Mouse (Mus musculus) forebrain, embryonic 12.5 days (tissue): ENCODE data around the gene Ccnjl. TPM values are rescaled to one million over a fixed set of nuclear protein-coding genes. Genes with fewer than 3 reads are reported as not detected.
A peak's percentile ranks its signal among the peaks of the same experiment; 100 is the strongest.

ENCODE experiments used
- ATAC-seq: fragments of 200-750 bp; cut with Nextera tagmentation; 2 replicates; pipeline ENCODE4 v1.8.0; 2017; ENCODE audit warnings: moderate TSS enrichment; ENCODE audit not compliant: low FRiP score
- H3K27ac ChIP-seq: fragments of 300-500 bp; sonication (generic); 2 replicates; pipeline ENCODE4 v1.5.1; 2016; ENCODE audit warnings: mild to moderate bottlenecking
- H3K27me3 ChIP-seq: fragments of 300-500 bp; sonication (generic); 2 replicates; pipeline ENCODE4 v1.6.1; 2016; ENCODE audit warnings: mild to moderate bottlenecking
- H3K36me3 ChIP-seq: fragments of 300-500 bp; sonication (generic); replicated peaks from 2 replicates; pipeline ENCODE4 v1.6.1; 2016; ENCODE audit warnings: mild to moderate bottlenecking
- H3K4me1 ChIP-seq: fragments of 300-500 bp; sonication (generic); 2 replicates; pipeline ENCODE4 v1.6.1; 2016
- H3K4me2 ChIP-seq: fragments of 300-500 bp; sonication (generic); 2 replicates; pipeline ENCODE4 v1.6.1; 2016; ENCODE audit warnings: mild to moderate bottlenecking, moderate library complexity
- H3K4me3 ChIP-seq: fragments of 300-500 bp; sonication (generic); replicated peaks from 2 replicates; pipeline ENCODE4 v1.5.1; 2016; ENCODE audit warnings: mild to moderate bottlenecking
- H3K9ac ChIP-seq: fragments of 300-500 bp; sonication (generic); 2 replicates; pipeline ENCODE4 v1.6.1; 2016; ENCODE audit warnings: mild to moderate bottlenecking
- H3K9me3 ChIP-seq: fragments of 300-500 bp; sonication (generic); 2 replicates; pipeline ENCODE4 v1.6.1; 2016
- WGBS: fragments of 180-500 bp; shearing (Covaris S2); methylation state at CpG from one replicate; pipeline ENCODE4 v1.1.7; 2016; 5-methylcytosine and 5-hydroxymethylcytosine counted together
- polyA plus RNA-seq: library from polyadenylated mRNA; unstranded; fragments of >200 nt; fragmentation: Nextera tagmentation; extraction: Ambion mirVana; gene quantifications from 2 replicates; pipeline ENCODE4 v1.2.1, GENCODE M21; 2016

The Ccnjl gene
- polyA plus RNA-seq, 1 experiment from 2014 or later = 22.1 TPM

GRCm38 (mm10) chr11:43612834-43613488 is 84.4 kb downstream of the Ccnjl start:
- H3K4me3 ChIP-seq = no peak overlapping the region
- H3K4me2 ChIP-seq = no peak overlapping the region
- 24% methylated on average over 12 of the region's 12 CpGs for WGBS
- H3K27me3 ChIP-seq = no peaks in the 10 kb centered on the region
- peak overlapping the region; percentile 65; the same call in 1 of the 2 replicates for H3K27ac ChIP-seq
- no peaks in the 10 kb centered on the region for H3K36me3 ChIP-seq
- no peaks in the 10 kb centered on the region for H3K9me3 ChIP-seq
- no peak overlapping the region; the same call in 1 of the 2 replicates for H3K9ac ChIP-seq
- peaks cover 17% of the 10 kb centered on the region for H3K4me1 ChIP-seq
- ATAC-seq = peak; percentile 89

GRCm38 (mm10) chr11:43617924-43618323 is 89.3 kb downstream of the Ccnjl start:
- no peak overlapping the region for H3K9ac ChIP-seq
- H3K4me1 ChIP-seq = peaks cover 11% of the 10 kb centered on the region
- H3K27ac ChIP-seq = peak overlapping the region; percentile 57
- H3K4me3 ChIP-seq = no peak overlapping the region
- no peak for ATAC-seq
- no peaks in the 10 kb centered on the region for H3K27me3 ChIP-seq
- 53% methylated on average over 5 of the region's 5 CpGs for WGBS
- H3K9me3 ChIP-seq = no peaks in the 10 kb centered on the region
- H3K36me3 ChIP-seq = no peaks in the 10 kb centered on the region
- H3K4me2 ChIP-seq = no peak overlapping the region

- H3K4me2 ChIP-seq = no peak overlapping the region
- no peak overlapping the region for H3K4me3 ChIP-seq
- no peak overlapping the region for H3K9ac ChIP-seq
- H3K4me1 ChIP-seq = peaks cover 11% of the 10 kb centered on the region; the same call in 1 of the 2 replicates
- peak overlapping the region; percentile 57 for H3K27ac ChIP-seq
- no peaks in the 10 kb centered on the region for H3K36me3 ChIP-seq
- no peak for ATAC-seq
- WGBS = 57% methylated on average over 7 of the region's 7 CpGs
- no peaks in the 10 kb centered on the region for H3K27me3 ChIP-seq
- no peaks in the 10 kb centered on the region for H3K9me3 ChIP-seq
These were observed 89.8 kb downstream of the Ccnjl start for GRCm38 (mm10) chr11:43618403-43618802.

- no peaks in the 10 kb centered on the region for H3K27me3 ChIP-seq
- peaks cover 21% of the 10 kb centered on the region for H3K4me1 ChIP-seq
- H3K9me3 ChIP-seq = no peaks in the 10 kb centered on the region
- 87% methylated on average over 5 of the region's 5 CpGs for WGBS
- no peak overlapping the region for H3K4me2 ChIP-seq
- no peaks in the 10 kb centered on the region for H3K36me3 ChIP-seq
- ATAC-seq = no peak
- no peak overlapping the region for H3K4me3 ChIP-seq
- no peak overlapping the region for H3K27ac ChIP-seq
- no peak overlapping the region for H3K9ac ChIP-seq
These were observed 93.2 kb downstream of the Ccnjl start for GRCm38 (mm10) chr11:43621769-43622168.

- Histone ChIP-seq H3K4me1 (peaks cover 16% of the 10 kb centered on the region), H3K4me3 (no peak overlapping the region), H3K36me3 (no peaks in the 10 kb centered on the region), H3K9me3 (no peaks in the 10 kb centered on the region), H3K27ac (no peak overlapping the region), H3K4me2 (no peak overlapping the region), H3K27me3 (no peaks in the 10 kb centered on the region), H3K9ac (no peak overlapping the region)
- ATAC-seq = no peak
- WGBS = 95% methylated on average over 1 of the region's 1 CpGs
These were observed 95.8 kb downstream of the Ccnjl start for GRCm38 (mm10) chr11:43624341-43624740.

- Histone ChIP-seq H3K4me2 (peak overlapping the region; percentile 41), H3K27me3 (no peaks in the 10 kb centered on the region), H3K4me1 (peaks cover 16% of the 10 kb centered on the region), H3K9ac (peak overlapping the region; percentile 36), H3K9me3 (no peaks in the 10 kb centered on the region), H3K36me3 (no peaks in the 10 kb centered on the region), H3K4me3 (no peak overlapping the region; the same call in 1 of the 2 replicates), H3K27ac (peak overlapping the region; percentile 46)
- 6% methylated on average over 12 of the region's 12 CpGs for WGBS
- ATAC-seq = peak; percentile 44; the same call in 1 of the 2 replicates
These were observed 97.8 kb downstream of the Ccnjl start for GRCm38 (mm10) chr11:43626300-43626926.

GRCm38 (mm10) chr11:43626927-43627645 is 98.5 kb downstream of the Ccnjl start:
- H3K4me3 ChIP-seq = no peak overlapping the region
- H3K9ac ChIP-seq = 0 out of 2 replicates have a peak overlapping the region, but pooled peaks have one; percentile 36
- peaks cover 16% of the 10 kb centered on the region for H3K4me1 ChIP-seq
- 34% methylated on average over 18 of the region's 18 CpGs for WGBS
- H3K36me3 ChIP-seq = no peaks in the 10 kb centered on the region
- peak overlapping the region; percentile 41 for H3K4me2 ChIP-seq
- no peak for ATAC-seq
- no peaks in the 10 kb centered on the region for H3K27me3 ChIP-seq
- 0 out of 2 replicates have a peak overlapping the region, but pooled peaks have one; percentile 46 for H3K27ac ChIP-seq
- no peaks in the 10 kb centered on the region for H3K9me3 ChIP-seq

- 90% methylated on average over 9 of the region's 9 CpGs for WGBS
- H3K9ac ChIP-seq = no peak overlapping the region
- H3K4me1 ChIP-seq = peaks cover 17% of the 10 kb centered on the region
- no peak overlapping the region for H3K4me2 ChIP-seq
- no peak for ATAC-seq
- H3K9me3 ChIP-seq = no peaks in the 10 kb centered on the region
- no peak overlapping the region for H3K27ac ChIP-seq
- H3K36me3 ChIP-seq = no peaks in the 10 kb centered on the region
- no peak overlapping the region for H3K4me3 ChIP-seq
- peaks cover 3% of the 10 kb centered on the region; the same call in 1 of the 2 replicates for H3K27me3 ChIP-seq
These were observed 103.1 kb downstream of the Ccnjl start for GRCm38 (mm10) chr11:43631645-43632044.

- Histone ChIP-seq H3K4me2 (no peak overlapping the region), H3K27ac (no peak overlapping the region; the same call in 1 of the 2 replicates)
- WGBS = 59% methylated on average over 4 of the region's 4 CpGs
These were observed 104.0 kb downstream of the Ccnjl start for GRCm38 (mm10) chr11:43632566-43632965.

GRCm38 (mm10) chr11:43633165-43633564 is 104.6 kb downstream of the Ccnjl start:
- H3K9ac ChIP-seq = no peak overlapping the region
- H3K27ac ChIP-seq = no peak overlapping the region
- no peaks in the 10 kb centered on the region for H3K36me3 ChIP-seq
- H3K4me2 ChIP-seq = no peak overlapping the region
- no peaks in the 10 kb centered on the region for H3K9me3 ChIP-seq
- no peak overlapping the region for H3K4me3 ChIP-seq
- peaks cover 3% of the 10 kb centered on the region; the same call in 1 of the 2 replicates for H3K27me3 ChIP-seq
- peaks cover 9% of the 10 kb centered on the region for H3K4me1 ChIP-seq
- WGBS = 81% methylated on average over 6 of the region's 6 CpGs
- ATAC-seq = no peak

More at GRCm38 (mm10) chr11:43632566-43632965, 104.0 kb downstream of the Ccnjl start:
- H3K36me3 ChIP-seq = no peaks in the 10 kb centered on the region
- H3K4me1 ChIP-seq = peaks cover 9% of the 10 kb centered on the region
- H3K9me3 ChIP-seq = no peaks in the 10 kb centered on the region
- no peak for ATAC-seq
- H3K4me3 ChIP-seq = no peak overlapping the region
- no peak overlapping the region for H3K9ac ChIP-seq
- peaks cover 3% of the 10 kb centered on the region; the same call in 1 of the 2 replicates for H3K27me3 ChIP-seq

GRCm38 (mm10) chr11:43633658-43634401 is 105.2 kb downstream of the Ccnjl start:
- WGBS = 29% methylated on average over 19 of the region's 19 CpGs
- Histone ChIP-seq H3K9ac (peak overlapping the region; percentile 40; the same call in 1 of the 2 replicates), H3K9me3 (no peaks in the 10 kb centered on the region), H3K27ac (no peak overlapping the region), H3K27me3 (peaks cover 3% of the 10 kb centered on the region; the same call in 1 of the 2 replicates), H3K4me2 (peak overlapping the region; percentile 39), H3K4me1 (peaks cover 9% of the 10 kb centered on the region), H3K4me3 (no peak overlapping the region), H3K36me3 (no peaks in the 10 kb centered on the region)
- ATAC-seq = peak; percentile 65; the same call in 1 of the 2 replicates
